Mouse (Mus musculus) liver, embryonic 14.5 days (tissue): ENCODE measurements around the gene Vav3. TPM values are rescaled to one million over a fixed set of nuclear protein-coding genes. Genes with fewer than 3 reads are reported as not detected.

Source experiments
- ATAC-seq: fragments of 200-750 bp; cut with Nextera tagmentation; 2 replicates; pipeline ENCODE4 v1.8.0; 2017; ENCODE audit warnings: moderate number of reproducible peaks, mild to moderate bottlenecking, moderate library complexity; ENCODE audit not compliant: insufficient read depth
- DNase-seq, 3 experiments: peaks; one replicate each; pipeline ENCODE4 v3.0.0-alpha.2; 2012 to 2013; ENCODE audit warnings: low read depth in 3 of 3, low spot score in 3 of 3
- H3K27ac ChIP-seq: fragments of 300-500 bp; sonication (generic); 2 replicates; pipeline ENCODE4 v1.5.1; 2014; ENCODE audit warnings: moderate library complexity, mild to moderate bottlenecking, control low read depth, inconsistent platforms
- H3K27me3 ChIP-seq: fragments of 300-500 bp; sonication (generic); 2 replicates; pipeline ENCODE4 v1.6.1; 2014; ENCODE audit warnings: mild to moderate bottlenecking, low read length, moderate library complexity; ENCODE audit not compliant: control insufficient read depth, insufficient read depth
- H3K36me3 ChIP-seq: fragments of 300-500 bp; sonication (generic); replicated peaks from 2 replicates; pipeline ENCODE4 v1.6.1; 2014; ENCODE audit warnings: low read depth; ENCODE audit not compliant: control insufficient read depth, insufficient read depth
- H3K4me1 ChIP-seq, 2 experiments: fragments of 200-500 bp in 1 of 2; fragments of 300-500 bp in 1 of 2; sonication (generic) in 1 of 2; replicated peaks; 2 replicates each; pipeline ENCODE4 v1.6.1; 2012 to 2014; ENCODE audit warnings: antibody characterized with exemption in 1 of 2, inconsistent platforms in 1 of 2, low read length in 1 of 2; ENCODE audit not compliant: control insufficient read depth in 2 of 2, insufficient read depth in 2 of 2
- H3K4me2 ChIP-seq: fragments of 300-500 bp; sonication (generic); 2 replicates; pipeline ENCODE4 v1.6.1; 2014; ENCODE audit warnings: low read depth, mild to moderate bottlenecking, control low read depth, moderate library complexity
- H3K4me3 ChIP-seq, 2 experiments: fragments of 200-500 bp in 1 of 2; fragments of 300-500 bp in 1 of 2; sonication (generic) in 1 of 2; 2 replicates each; pipeline ENCODE4 v1.5.1; 2012 to 2014; ENCODE audit warnings: low read depth in 2 of 2, low read length in 2 of 2, mild to moderate bottlenecking in 2 of 2, control low read depth in 1 of 2, inconsistent platforms in 1 of 2, moderate library complexity in 1 of 2; ENCODE audit not compliant: insufficient read depth in 1 of 2
- H3K9ac ChIP-seq: fragments of 300-500 bp; sonication (generic); replicated peaks from 2 replicates; pipeline ENCODE4 v1.6.1; 2014; ENCODE audit warnings: mild to moderate bottlenecking, control low read depth, moderate library complexity
- H3K9me3 ChIP-seq: fragments of 300-500 bp; sonication (generic); 2 replicates; pipeline ENCODE4 v1.6.1; 2016; ENCODE audit warnings: low read length, mixed read lengths; ENCODE audit not compliant: control insufficient read depth
- CTCF ChIP-seq: IDR thresholded peaks from 2 replicates; pipeline ENCODE4 v1.5.1; 2016; ENCODE audit warnings: antibody characterized with exemption, low read depth, control low read depth
- EP300 ChIP-seq: IDR thresholded peaks from 2 replicates; pipeline ENCODE4 v1.6.1; 2016; ENCODE audit warnings: antibody characterized with exemption, low read depth
- WGBS: fragments of 180-500 bp; shearing (Covaris S2); extraction: QIAGEN DNeasy Blood & Tissue Kit; methylation state at CpG from one replicate; pipeline ENCODE4 v1.1.7; 2014; ENCODE audit not compliant: insufficient replicate concordance; 5-methylcytosine and 5-hydroxymethylcytosine counted together
- polyA plus RNA-seq, 2 experiments: library from polyadenylated mRNA; depleted of rRNA in 1 of 2; stranded (reverse) in 1 of 2; unstranded in 1 of 2; fragments of >200 nt; fragmentation: Nextera tagmentation in 1 of 2; extraction: Ambion mirVana in 1 of 2; gene quantifications; 2 replicates each; pipeline versions ENCODE4 v1.2.1 to v1.2.3; 2012 to 2014

Gene Vav3
- polyA plus RNA-seq, 2 experiments = 1.2 to 2.8 TPM

DNA sequence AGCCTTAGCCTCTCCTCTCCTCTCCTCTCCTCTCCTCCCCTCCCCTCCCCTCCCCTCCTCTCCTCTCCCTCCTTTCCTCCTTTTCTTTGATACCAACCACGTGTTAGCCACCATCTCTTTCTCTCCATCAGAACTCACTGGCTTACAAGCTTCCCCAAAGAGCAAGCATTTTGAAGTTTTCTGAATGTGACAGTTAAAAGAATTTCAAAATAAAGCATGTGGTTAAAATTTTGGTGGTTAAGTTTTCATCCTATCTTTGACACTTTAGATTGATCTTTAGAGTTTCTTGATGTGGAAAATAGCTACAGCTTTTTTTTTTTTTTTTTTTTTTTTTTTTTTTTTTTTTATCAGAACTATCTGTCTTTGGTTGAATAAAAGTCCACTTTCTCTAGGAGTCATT is 31.1 kb downstream of the Vav3 start:
- H3K4me3 ChIP-seq = no peak overlapping the region
- no peaks in the 10 kb centered on the region for H3K9me3 ChIP-seq
- H3K9ac ChIP-seq = no peak overlapping the region
- DNase-seq (no peak), ATAC-seq (no peak)
- H3K27ac ChIP-seq = no peak overlapping the region
- TF ChIP-seq EP300 (no peak), CTCF (no peak)
- H3K27me3 ChIP-seq = no peaks in the 10 kb centered on the region
- WGBS = no CpG with 5 or more reads among the region's 1 CpGs
- H3K36me3 ChIP-seq = no peaks in the 10 kb centered on the region
- no peaks in the 10 kb centered on the region; a peak in 1 of 4 replicates for H3K4me1 ChIP-seq
- no peak overlapping the region for H3K4me2 ChIP-seq

GRCm38 (mm10) chr3:109372678-109373077 is 32.2 kb downstream of the Vav3 start:
- H3K4me1 ChIP-seq = peaks cover 4 to 6% of the 10 kb centered on the region in 2 experiments; a peak in 3 of 4 replicates
- 59% methylated on average over 4 of the region's 4 CpGs for WGBS
- H3K36me3 ChIP-seq = no peaks in the 10 kb centered on the region
- H3K4me3 ChIP-seq = no peak overlapping the region
- H3K9ac ChIP-seq = no peak overlapping the region
- no peak overlapping the region for H3K4me2 ChIP-seq
- ATAC-seq = no peak
- H3K27me3 ChIP-seq = no peaks in the 10 kb centered on the region
- H3K9me3 ChIP-seq = no peaks in the 10 kb centered on the region
- H3K27ac ChIP-seq = no peak overlapping the region
- TF ChIP-seq CTCF (no peak), EP300 (no peak)
- no peak for DNase-seq

DNA sequence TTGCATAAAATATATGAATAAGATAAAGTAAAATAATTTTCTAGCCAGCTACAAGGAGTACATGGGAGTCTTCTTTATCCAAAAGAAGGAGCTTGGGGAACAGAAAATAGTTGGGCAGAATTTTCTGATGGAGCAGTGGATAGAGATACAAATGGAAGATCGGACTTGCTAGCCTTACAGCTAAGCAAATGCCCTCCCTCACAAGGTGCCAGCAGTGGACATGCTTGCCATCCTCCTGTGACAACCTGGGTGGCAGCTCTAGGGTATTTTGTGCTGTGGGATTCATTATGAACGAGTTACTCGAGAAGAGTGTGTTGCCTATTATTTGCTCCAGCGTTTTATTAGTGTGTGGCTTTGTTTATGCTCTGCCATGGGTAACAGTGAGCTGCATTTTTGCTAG is 37.8 kb downstream of the Vav3 start:
- peak overlapping the region; percentile 61 for H3K27ac ChIP-seq

DNA sequence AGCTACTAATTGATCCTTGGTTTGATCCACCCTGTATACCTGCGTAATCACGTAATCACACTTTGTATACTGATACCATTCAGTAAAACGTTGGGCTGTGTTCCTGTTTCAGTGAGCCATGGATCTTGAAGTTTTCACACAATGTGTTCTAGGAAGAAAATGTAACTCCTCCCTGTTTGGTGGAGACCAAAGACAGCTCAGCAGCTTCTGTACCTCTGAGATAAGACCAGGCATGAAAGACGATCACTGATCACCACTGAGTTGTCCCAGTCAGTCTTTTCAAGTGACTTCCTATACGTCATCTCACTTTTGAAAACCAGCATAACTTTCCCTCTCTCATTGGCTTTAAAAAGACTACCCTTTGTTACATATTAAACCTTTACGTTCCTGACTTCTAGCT is 38.2 kb downstream of the Vav3 start:
- ATAC-seq = peak; percentile 96
- 10% methylated on average over 6 of the region's 6 CpGs for WGBS

More for the DNA sequence above, 37.8 kb downstream of the Vav3 start:
- H3K9ac ChIP-seq = peak overlapping the region; percentile 9; the same call in 1 of the 2 replicates
- TF ChIP-seq EP300 (no peak), CTCF (no peak)
- no peak for DNase-seq
- peak overlapping the region in 1 of 2 experiments; percentile 15; a peak in 1 of 4 replicates for H3K4me3 ChIP-seq
- H3K36me3 ChIP-seq = no peaks in the 10 kb centered on the region
- no peaks in the 10 kb centered on the region for H3K9me3 ChIP-seq
- H3K27me3 ChIP-seq = no peaks in the 10 kb centered on the region
- peak; percentile 53 for ATAC-seq
- H3K4me2 ChIP-seq = peak overlapping the region; percentile 51
- WGBS = 40% methylated on average over 4 of the region's 4 CpGs
- H3K4me1 ChIP-seq = peaks cover 17% of the 10 kb centered on the region in 2 experiments

GRCm38 (mm10) chr3:109388730-109389129 is 48.3 kb downstream of the Vav3 start:
- no peaks in the 10 kb centered on the region for H3K36me3 ChIP-seq
- 74% methylated on average over 10 of the region's 10 CpGs for WGBS
- no peak for DNase-seq
- TF ChIP-seq EP300 (no peak), CTCF (no peak)
- H3K9me3 ChIP-seq = no peaks in the 10 kb centered on the region
- no peaks in the 10 kb centered on the region for H3K27me3 ChIP-seq
- no peaks in the 10 kb centered on the region for H3K4me1 ChIP-seq
- no peak for ATAC-seq
- no peak overlapping the region for H3K27ac ChIP-seq
- no peak overlapping the region for H3K4me3 ChIP-seq
- no peak overlapping the region for H3K4me2 ChIP-seq
- H3K9ac ChIP-seq = no peak overlapping the region

More for the DNA sequence above, 38.2 kb downstream of the Vav3 start:
- Histone ChIP-seq H3K27ac (peak overlapping the region; percentile 61), H3K4me1 (peaks cover 17% of the 10 kb centered on the region in 2 experiments), H3K27me3 (no peaks in the 10 kb centered on the region), H3K9ac (no peak overlapping the region), H3K36me3 (no peaks in the 10 kb centered on the region), H3K9me3 (no peaks in the 10 kb centered on the region), H3K4me2 (peak overlapping the region; percentile 51), H3K4me3 (no peak overlapping the region)
- DNase-seq = peak; percentile 70 to 79 (median 73)
- TF ChIP-seq CTCF = no peak
- peak; percentile 80 for TF ChIP-seq EP300
